Mouse (Mus musculus): Measurements from ENCODE around the gene Sirpb1c.
"Not testable (repeated sequence)": the region's sequence is repeated elsewhere in the genome, so short reads cannot be mapped to it uniquely, and the experiment has no call there.

Gene Sirpb1c

DNA sequence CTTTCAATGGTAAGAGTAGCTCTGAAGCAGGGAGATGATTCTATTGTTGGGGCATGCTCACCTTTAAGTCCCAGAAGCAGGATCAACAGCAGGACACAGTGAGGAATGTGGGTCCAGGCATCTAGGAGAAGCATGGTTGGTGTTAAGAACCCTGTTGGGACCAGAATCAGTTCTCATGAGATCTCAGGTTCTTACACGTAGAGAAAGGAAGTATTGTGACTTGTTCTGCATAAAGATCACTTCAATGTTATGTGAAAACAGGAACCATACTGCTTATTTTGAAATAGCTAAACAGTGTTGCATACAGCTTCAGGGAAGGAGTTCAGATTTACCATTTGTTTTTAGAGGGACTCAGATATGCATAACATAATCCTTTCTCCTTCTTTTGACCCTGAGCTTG lies at the start of gene Sirpb1c:
Sirpb1c (minus strand) TSS at position 249 of the 400 bp plus-strand sequence.
- not testable (repeated sequence) for DNase-seq (ENCODE audit: low spot score in 2 of 2)

DNA sequence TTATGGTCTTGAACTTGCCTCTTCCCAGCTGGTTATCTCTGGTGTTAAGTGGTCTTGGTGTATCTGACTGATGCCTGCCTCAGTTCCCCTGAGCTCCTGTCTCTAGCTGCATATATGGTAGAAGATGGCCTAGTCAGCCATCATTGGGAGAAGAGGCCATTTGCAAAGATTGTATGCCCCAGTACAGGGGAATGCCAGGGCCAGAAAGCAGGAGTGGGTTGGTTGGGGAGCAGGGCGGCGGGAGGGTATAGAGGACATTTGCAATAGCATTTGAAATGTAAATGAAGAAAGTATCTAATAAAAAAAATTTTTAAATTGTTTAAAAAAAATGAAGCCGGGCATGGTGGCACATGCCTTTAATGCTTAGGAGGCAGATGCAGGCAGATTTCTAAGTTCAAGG lies 38.1 kb upstream of the Sirpb1c start:
- no peak for DNase-seq (ENCODE audit: low spot score in 2 of 2)

DNA sequence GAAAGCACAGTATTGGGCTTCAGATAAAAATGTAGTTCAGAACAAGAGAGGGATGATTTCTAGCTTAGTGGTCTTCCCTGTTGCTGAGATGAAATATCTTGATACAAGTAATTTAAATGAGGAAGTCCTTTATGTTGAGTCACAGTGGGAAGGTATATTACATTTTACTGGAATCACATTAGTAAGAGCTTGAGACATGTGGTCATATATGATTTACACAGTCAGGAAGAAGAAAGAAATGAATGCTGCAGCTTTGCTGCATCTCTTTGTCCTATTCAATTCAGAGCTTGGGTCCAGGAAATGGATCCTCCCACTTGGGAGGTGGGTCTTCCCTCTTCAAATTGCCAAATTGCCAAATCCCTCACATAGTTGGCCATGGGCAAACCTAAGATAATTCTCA lies 7.4 kb upstream of the Sirpb1c start:
- not testable (repeated sequence) for DNase-seq (ENCODE audit: low spot score in 2 of 2)

DNA sequence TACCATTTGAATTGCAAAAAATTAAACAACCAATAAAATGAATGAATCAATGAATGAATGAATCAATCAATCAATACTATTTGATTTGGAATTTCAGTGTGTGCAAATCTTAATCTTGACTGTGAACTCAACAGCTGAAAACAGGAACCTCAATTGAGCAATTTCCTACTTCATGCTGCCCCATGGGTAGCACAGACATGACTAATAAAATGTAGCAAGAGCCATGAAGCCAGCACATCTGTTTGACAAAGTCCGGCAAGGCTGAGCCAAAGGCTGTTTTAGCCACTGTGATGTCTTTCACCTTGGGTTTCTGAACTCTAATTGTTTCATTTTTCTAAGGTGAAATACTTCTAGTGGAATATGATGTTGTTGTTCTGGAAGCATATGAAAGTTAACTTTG lies 1.6 kb upstream of the Sirpb1c start:
- no peak for DNase-seq (ENCODE audit: low spot score in 2 of 2)

DNA sequence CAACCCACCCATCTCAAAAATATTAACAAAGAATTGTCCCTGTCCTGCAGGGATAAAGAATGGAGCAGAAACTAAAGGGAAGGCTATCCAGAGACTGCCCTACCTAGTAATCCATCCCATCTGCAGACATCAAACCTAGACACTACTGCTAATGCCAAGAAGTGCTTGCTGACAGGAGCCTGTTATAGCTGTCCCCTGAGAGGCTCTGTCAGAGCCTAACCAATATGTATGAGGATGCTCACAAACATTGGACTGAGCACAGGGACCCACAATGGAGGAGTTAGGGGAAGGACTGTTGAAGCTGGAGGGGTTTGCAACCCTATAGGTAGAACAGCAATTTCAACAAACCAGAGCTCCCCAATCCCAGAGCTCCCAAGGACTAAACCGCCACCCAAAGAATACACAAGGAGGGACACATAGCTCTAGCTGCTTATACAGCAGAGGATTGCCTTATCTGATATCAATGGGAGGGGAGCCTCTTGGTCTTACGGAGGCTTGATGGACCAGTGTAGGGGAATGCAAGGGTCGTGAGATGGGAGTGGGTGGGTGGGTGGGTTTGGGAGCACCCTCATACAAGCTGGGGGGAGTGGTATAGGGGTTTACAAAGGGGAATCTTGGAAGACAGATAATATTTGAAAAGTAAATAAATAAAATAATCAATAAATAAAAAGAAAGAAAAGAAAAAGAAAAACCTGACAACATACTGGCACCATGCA lies 838 bp downstream of the Sirpb1c start:
- no peak for DNase-seq (ENCODE audit: low spot score in 2 of 2)

DNA sequence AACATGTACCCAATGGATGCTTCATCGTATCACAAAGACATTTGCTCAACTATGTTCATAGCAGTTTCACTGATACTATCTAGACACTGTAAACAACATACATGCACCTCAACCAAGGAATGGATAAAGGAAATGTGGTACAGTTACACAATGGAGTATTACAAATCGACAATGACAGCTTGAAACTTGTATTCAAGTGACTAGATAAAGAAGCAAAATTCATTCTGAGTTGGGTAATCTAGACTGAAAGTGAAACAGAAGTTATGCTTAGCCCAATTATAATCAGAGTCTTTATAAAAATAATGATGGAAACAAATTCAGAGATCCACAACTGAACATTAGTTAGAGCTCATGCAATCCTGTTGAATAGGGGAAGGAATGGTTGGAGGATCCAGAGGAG lies 74.7 kb downstream of the Sirpb1c start:
- DNase-seq (ENCODE audit: low spot score in 2 of 2) = not testable (repeated sequence)

Measured in frontal cortex, postnatal 14 days (tissue).